Mouse (Mus musculus) liver, embryonic 14.5 days (tissue): ENCODE data around the gene Aldh1l1.

Experiments
- CTCF ChIP-seq: IDR thresholded peaks from 2 replicates; pipeline ENCODE4 v1.5.1; 2016; ENCODE audit warnings: antibody characterized with exemption, low read depth, control low read depth
- EP300 ChIP-seq: IDR thresholded peaks from 2 replicates; pipeline ENCODE4 v1.6.1; 2016; ENCODE audit warnings: antibody characterized with exemption, low read depth

- TF ChIP-seq EP300 (no peak), CTCF (no peak)
These were observed 34.7 kb upstream of the Aldh1l1 start for GRCm38 (mm10) chr6:90451512-90451911.
